Mouse (Mus musculus): ENCODE measurements around the gene Mybl2.
"Not testable (repeated sequence)": the region's sequence is repeated elsewhere in the genome, so short reads cannot be mapped to it uniquely, and the experiment has no call there.

Mybl2 gene

GRCm38 (mm10) chr2:163054335-163054840 lies at the start of gene Mybl2:
TSS of gene Mybl2 (plus strand) at chr2:163054687.
- peak; percentile 52 to 80 for DNase-seq (ENCODE audit: low spot score in 2 of 2)

- DNase-seq (ENCODE audit: low spot score in 2 of 2) = no peak
Observed at GRCm38 (mm10) chr2:163007299-163007698, 47.2 kb upstream of the Mybl2 start.

- DNase-seq (ENCODE audit: low spot score in 2 of 2) = peak; percentile 74 to 91
Observed at GRCm38 (mm10) chr2:163016916-163017743, 37.4 kb upstream of the Mybl2 start, which contains the start of gene Ift52. TSS of gene Ift52 (plus strand) at chr2:163017354.

GRCm38 (mm10) chr2:163031289-163031688 lies 23.2 kb upstream of the Mybl2 start:
- no peak for DNase-seq (ENCODE audit: low spot score in 2 of 2)

- DNase-seq (ENCODE audit: low spot score in 2 of 2) = no peak
Observed at GRCm38 (mm10) chr2:163031757-163032156, 22.7 kb upstream of the Mybl2 start.

- no peak for DNase-seq (ENCODE audit: low spot score in 2 of 2)
Observed at GRCm38 (mm10) chr2:163032622-163033021, 21.9 kb upstream of the Mybl2 start.

- DNase-seq (ENCODE audit: low spot score in 2 of 2) = no peak
Observed at GRCm38 (mm10) chr2:163039940-163040339, 14.5 kb upstream of the Mybl2 start.

DNA sequence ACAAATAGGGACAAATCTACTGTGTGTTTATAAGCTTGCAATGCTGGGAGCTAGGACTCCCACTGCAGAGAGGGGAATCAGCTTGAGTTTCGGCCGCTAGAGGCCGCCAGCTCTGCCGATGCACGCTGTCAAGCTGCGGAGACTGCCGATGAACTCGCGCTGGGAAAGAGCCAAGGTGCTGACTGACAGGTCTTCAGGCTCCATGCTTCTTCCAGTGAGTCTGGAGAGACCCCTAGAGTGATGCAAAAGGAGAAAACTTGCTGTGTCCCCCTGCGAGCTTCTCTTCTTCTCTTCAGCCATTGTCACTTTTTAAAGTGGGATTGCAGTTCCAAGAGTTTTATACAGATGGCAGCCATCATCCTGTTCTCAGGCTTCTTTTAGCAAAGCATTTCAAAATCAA lies 6.4 kb upstream of the Mybl2 start:
- peak in 1 of 2 experiments; percentile 61 for DNase-seq (ENCODE audit: low spot score in 2 of 2)

GRCm38 (mm10) chr2:163049116-163049515 lies 5.4 kb upstream of the Mybl2 start:
- DNase-seq (ENCODE audit: low spot score in 2 of 2) = no peak

DNA sequence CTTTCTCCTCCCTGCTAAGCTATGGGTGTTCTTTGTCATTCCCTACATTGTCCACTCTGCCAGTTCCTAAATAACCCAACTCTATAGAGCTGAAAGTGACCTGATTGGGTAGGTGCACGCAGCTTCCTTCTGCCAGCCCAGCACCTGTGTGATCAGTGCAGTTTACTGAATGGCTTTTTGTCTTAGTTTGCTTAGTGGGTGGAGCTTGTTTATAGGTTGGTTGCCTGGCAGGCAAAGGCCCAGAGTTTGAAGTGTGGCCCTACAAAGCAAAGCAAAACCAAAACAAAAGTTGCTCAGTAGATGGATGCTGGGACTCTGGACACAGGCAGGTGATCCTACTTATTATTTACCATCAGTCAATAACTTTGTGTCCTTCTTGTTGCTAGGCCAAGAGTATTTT lies 2.8 kb upstream of the Mybl2 start:
- no peak for DNase-seq (ENCODE audit: low spot score in 2 of 2)

- DNase-seq (ENCODE audit: low spot score in 2 of 2) = no peak
Observed at GRCm38 (mm10) chr2:163052101-163052500, 2.4 kb upstream of the Mybl2 start.

- no peak for DNase-seq (ENCODE audit: low spot score in 2 of 2)
Observed at GRCm38 (mm10) chr2:163052826-163053225, 1.7 kb upstream of the Mybl2 start.

DNA sequence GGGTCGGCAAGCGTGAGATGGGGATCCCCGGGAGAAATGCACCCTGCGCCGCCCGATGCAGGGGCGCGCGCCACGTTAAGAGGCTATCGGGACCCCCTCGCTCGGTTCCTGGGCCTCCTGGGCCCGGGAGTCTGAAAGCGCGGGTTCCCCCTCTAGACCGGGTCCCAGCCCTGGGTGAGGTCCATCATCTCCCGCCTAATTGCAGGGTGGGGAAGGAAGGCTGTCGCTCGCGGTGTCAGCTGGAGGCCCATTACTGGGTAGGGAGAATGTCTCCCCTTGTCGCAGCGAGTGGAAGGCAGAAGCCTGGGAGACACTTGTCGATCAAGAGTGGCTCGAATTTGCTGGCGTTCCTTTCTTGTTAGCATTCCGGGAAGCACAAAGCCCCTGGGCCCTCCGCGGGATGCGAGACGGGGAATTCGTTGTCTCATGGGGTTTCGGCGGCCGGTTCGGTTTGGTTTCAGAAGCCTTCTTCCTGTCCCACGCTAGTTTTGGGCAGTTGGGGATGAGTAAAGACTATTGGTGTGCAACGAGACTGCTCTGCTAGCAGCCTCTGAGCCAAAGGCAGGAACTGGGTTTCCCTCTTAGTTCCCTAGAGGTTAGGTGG lies 506 bp downstream of the Mybl2 start:
- no peak for DNase-seq (ENCODE audit: low spot score in 2 of 2)

DNA sequence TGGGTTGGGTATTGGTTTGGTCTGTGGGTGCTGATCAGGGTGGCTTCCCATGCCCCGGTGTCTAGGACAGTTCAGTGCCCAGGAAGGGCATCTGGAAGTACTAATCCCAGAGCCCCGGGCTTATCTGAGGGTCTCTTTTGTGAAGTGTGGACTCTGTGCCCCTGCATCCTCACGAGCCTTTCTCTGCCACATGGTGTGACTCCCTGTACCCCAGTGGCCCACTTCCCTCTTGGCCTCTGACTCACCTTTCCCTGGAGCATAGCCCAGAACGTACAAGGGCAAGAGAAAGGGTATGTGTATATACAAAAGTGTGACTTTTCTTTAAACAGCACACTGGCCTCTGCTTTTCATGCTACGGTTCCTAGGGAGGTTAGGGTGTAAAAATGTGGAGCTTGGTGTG lies 1.2 kb downstream of the Mybl2 start:
- DNase-seq (ENCODE audit: low spot score in 2 of 2) = no peak

- no peak for DNase-seq (ENCODE audit: low spot score in 2 of 2)
Observed at GRCm38 (mm10) chr2:163056584-163056983, 2.1 kb downstream of the Mybl2 start.

DNA sequence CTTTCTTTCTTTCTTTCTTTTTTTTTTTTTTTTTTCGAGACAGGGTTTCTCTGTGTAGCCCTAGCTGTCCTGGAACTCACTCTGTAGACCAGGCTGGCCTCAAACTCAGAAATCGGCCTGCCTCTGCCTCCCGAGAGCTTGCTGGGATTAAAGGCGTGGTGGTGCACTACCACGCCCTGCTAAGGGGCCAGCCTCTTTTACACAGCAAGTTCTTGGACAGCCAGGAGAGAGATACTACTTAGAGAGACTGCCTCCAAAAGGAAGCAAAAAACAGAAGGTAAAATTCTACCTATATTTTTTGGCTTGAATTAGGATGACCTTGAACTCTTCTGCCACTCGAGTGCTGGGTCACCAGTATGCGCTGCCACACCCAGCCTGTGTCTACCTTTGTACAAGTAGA lies 4.5 kb downstream of the Mybl2 start:
- DNase-seq (ENCODE audit: low spot score in 2 of 2) = not testable (repeated sequence)

DNA sequence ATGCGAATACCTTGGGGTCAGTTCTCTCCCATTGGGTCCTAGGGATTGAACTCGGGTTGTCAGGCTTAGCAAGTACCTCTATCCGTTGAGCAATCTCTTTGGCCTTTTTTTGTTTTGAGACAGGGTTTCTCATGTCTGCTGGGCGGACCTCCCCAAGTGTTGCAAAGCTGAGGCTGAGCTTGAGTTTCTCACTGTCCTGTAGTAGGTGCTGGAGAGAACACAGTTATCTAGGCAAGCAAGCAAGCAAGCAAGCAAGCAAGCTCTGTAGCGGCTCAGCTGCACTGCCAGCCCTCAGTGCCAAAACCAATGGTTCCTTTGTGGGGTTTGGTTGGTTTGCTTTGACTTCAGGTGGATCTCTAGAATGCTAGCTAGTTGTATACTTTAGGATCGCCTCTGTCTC lies 6.1 kb downstream of the Mybl2 start:
- no peak for DNase-seq (ENCODE audit: low spot score in 2 of 2)

- no peak for DNase-seq (ENCODE audit: low spot score in 2 of 2)
Observed at GRCm38 (mm10) chr2:163061203-163062118, 7.0 kb downstream of the Mybl2 start.

DNA sequence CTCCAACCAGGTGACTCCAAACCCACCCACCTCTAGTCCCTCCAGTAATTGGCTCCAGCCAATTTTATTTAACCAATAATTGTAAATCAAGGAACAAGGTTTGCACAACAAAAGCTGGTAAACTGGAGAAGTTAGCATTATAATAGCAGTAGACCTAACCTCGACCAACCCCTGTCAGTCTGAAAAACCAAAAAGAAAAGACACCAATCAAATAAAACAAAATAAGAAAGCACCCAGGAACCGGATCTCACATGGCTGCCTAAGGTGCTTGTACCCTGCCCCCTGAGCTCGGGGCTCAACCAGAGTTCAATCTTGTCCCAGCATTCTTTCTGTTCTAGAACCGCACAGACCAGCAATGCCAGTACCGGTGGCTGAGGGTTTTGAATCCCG lies 7.6 kb downstream of the Mybl2 start:
- no peak for DNase-seq (ENCODE audit: low spot score in 2 of 2)

GRCm38 (mm10) chr2:163066326-163066725 lies 11.8 kb downstream of the Mybl2 start:
- no peak for DNase-seq (ENCODE audit: low spot score in 2 of 2)

DNA sequence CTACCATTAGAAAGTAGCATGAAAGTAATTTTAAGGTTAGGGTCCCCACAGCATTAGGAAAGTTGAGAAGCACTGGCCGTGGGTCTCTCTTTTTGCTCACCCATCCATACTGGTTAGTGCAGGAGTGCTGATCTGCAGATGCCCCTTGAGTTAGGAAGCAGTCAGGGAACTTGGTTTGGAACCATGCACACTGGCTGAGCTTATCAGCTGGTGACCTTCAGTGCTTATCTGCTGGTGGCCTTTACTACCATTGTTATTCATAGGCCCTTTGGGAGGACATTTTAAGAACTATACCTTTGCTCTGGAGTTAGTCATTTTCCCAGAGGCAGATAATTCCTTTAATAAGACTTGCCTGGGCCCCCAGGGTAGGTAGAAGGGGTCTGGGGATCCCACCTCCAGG lies 12.7 kb downstream of the Mybl2 start:
- no peak for DNase-seq (ENCODE audit: low spot score in 2 of 2)

- DNase-seq (ENCODE audit: low spot score in 2 of 2) = no peak
Observed at GRCm38 (mm10) chr2:163070213-163070612, 15.7 kb downstream of the Mybl2 start.
